Mouse (Mus musculus) CH12.LX (cell line): ENCODE results near the gene Kcnd3.

ENCODE experiments used
- BHLHE40 ChIP-seq: IDR thresholded peaks from 2 replicates; pipeline ENCODE4 v1.6.1; 2011; ENCODE audit warnings: mild to moderate bottlenecking, low read depth, low read length, improper control_type of control experiment
- CTCF ChIP-seq, 2 experiments: IDR thresholded peaks in 1 of 2; conservative IDR thresholded peaks in 1 of 2; 2 replicates each; pipeline ENCODE4 v1.5.1; 2011 to 2012; ENCODE audit warnings: low read depth in 2 of 2, low read length in 2 of 2, improper control_type of control experiment in 1 of 2, inconsistent platforms in 1 of 2, mild to moderate bottlenecking in 1 of 2, moderate library complexity in 1 of 2
- E2F4 ChIP-seq: IDR thresholded peaks from 2 replicates; pipeline ENCODE4 v1.6.1; 2011; ENCODE audit warnings: low read depth, low read length, improper control_type of control experiment; ENCODE audit not compliant: insufficient replicate concordance
- KAT2A ChIP-seq: IDR thresholded peaks from 2 replicates; pipeline ENCODE4 v1.6.1; 2012; ENCODE audit warnings: low read length, improper control_type of control experiment, inconsistent platforms; ENCODE audit not compliant: insufficient replicate concordance
- MAX ChIP-seq: IDR thresholded peaks from 2 replicates; pipeline ENCODE4 v1.6.1; 2011; ENCODE audit warnings: low read length, improper control_type of control experiment
- MAZ ChIP-seq: IDR thresholded peaks from 2 replicates; pipeline ENCODE4 v1.6.1; 2012; ENCODE audit warnings: low read depth, mild to moderate bottlenecking, inconsistent platforms, low read length, improper control_type of control experiment, moderate library complexity
- MEF2A ChIP-seq: IDR thresholded peaks from 2 replicates; pipeline ENCODE4 v1.6.1; 2014; ENCODE audit warnings: low read depth, mild to moderate bottlenecking, inconsistent platforms, low read length, improper control_type of control experiment, borderline replicate concordance
- MXI1 ChIP-seq: IDR thresholded peaks from 2 replicates; pipeline ENCODE4 v1.6.1; 2011; ENCODE audit warnings: mild to moderate bottlenecking, low read depth, low read length, improper control_type of control experiment
- POLR2A ChIP-seq: IDR thresholded peaks from 2 replicates; pipeline ENCODE4 v1.6.1; 2011; ENCODE audit warnings: low read depth, mild to moderate bottlenecking, improper control_type of control experiment, low read length
- RCOR1 ChIP-seq: conservative IDR thresholded peaks from 2 replicates; pipeline ENCODE4 v1.6.1; 2012; ENCODE audit warnings: low read depth, mild to moderate bottlenecking, inconsistent platforms, low read length, improper control_type of control experiment
- TBP ChIP-seq: conservative IDR thresholded peaks from 2 replicates; pipeline ENCODE4 v1.6.1; 2011; ENCODE audit warnings: low read depth, low read length, improper control_type of control experiment
- USF1 ChIP-seq: IDR thresholded peaks from 2 replicates; pipeline ENCODE4 v1.6.1; 2014; ENCODE audit warnings: low read depth, mild to moderate bottlenecking, inconsistent platforms, low read length, improper control_type of control experiment
- ZC3H11A ChIP-seq: IDR thresholded peaks from 2 replicates; pipeline ENCODE4 v1.6.1; 2012; ENCODE audit warnings: low read depth, mild to moderate bottlenecking, inconsistent platforms, low read length, improper control_type of control experiment

- no peak for TF ChIP-seq CTCF (conservative IDR thresholded peaks at IDR 0.05 in 1 of 2, IDR thresholded peaks at IDR 0.05 in 1 of 2; ENCODE audit: low read depth in 2 of 2, low read length in 2 of 2)
- TF ChIP-seq KAT2A, result no peak
- no peak for TF ChIP-seq USF1
- no peak for TF ChIP-seq E2F4
- no peak for TF ChIP-seq MXI1
- no peak for TF ChIP-seq MAZ
- no peak for TF ChIP-seq TBP
- TF ChIP-seq BHLHE40, result no peak
- TF ChIP-seq RCOR1, result no peak
- TF ChIP-seq MEF2A, result no peak
- no peak for TF ChIP-seq POLR2A
- no peak for TF ChIP-seq ZC3H11A
- no peak for TF ChIP-seq MAX
Measured at GRCm38 (mm10) chr3:105402676-105403075, 49.5 kb upstream of the Kcnd3 start.
